Mouse (Mus musculus): ENCODE measurements around the gene Bsnd. TPM values are rescaled to one million over a fixed set of nuclear protein-coding genes. Genes with fewer than 3 reads are reported as not detected.

Gene Bsnd
- polyA plus RNA-seq, 1 experiment = not detected

DNA sequence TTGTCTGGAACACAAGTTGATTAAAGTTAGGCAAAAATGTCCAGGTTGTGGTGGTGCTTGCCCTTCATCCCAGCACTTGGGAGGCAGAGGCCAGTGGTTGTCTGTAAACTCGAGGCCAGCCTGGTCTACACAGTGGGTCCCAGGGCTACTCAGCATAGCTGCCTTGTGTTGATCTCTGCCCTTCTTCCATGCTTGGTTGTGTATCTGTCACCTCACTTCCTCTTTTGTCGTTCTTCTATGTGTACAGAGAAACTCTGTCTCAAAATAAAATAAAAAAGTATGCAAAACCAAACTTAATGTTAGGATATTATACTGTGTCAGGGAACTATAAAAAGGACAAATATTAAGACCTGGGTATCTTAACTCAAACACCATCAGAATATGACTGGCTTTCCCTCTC lies 32.0 kb upstream of the Bsnd start:
- Histone ChIP-seq H3K4me3 (replicated peaks) (no peak overlapping the region), H3K36me3 (ENCODE audit: control insufficient read depth) (no peaks in the 10 kb centered on the region), H3K4me1 (ENCODE audit: control insufficient read depth) (no peaks in the 10 kb centered on the region; the same call in 1 of the 2 replicates), H3K9me3 (ENCODE audit: control insufficient read depth, low read length) (no peaks in the 10 kb centered on the region), H3K27me3 (ENCODE audit: control insufficient read depth) (no peaks in the 10 kb centered on the region)
- TF ChIP-seq TAL1 (IDR thresholded peaks at IDR 0.05; ENCODE audit: low read length) (no peak), GATA1 (IDR thresholded peaks at IDR 0.05; ENCODE audit: low read length) (no peak)

DNA sequence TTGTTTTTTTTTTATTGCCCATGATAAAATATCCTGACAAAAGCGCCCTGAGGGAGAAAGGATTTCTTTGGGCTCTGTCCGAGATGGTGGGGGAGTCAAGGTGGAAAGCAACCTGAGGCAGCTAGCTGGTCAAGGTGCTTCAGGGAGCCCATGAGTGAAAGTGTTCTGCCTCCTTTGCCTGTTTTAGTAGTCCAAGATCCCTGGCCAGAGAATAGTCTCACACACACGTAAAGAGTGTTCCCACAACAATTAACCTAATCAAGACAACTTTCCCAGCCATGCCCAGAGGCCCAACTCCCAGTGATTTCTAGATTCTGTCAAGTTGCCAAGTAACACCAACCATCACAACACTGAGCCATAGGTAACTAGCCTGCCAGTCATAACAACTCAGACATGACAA lies 30.5 kb upstream of the Bsnd start:
- Histone ChIP-seq H3K27me3 (ENCODE audit: control insufficient read depth) (no peaks in the 10 kb centered on the region), H3K4me3 (replicated peaks) (no peak overlapping the region), H3K4me1 (ENCODE audit: control insufficient read depth) (no peaks in the 10 kb centered on the region), H3K9me3 (ENCODE audit: control insufficient read depth, low read length) (no peaks in the 10 kb centered on the region), H3K36me3 (ENCODE audit: control insufficient read depth) (no peaks in the 10 kb centered on the region)
- TF ChIP-seq TAL1 (IDR thresholded peaks at IDR 0.05; ENCODE audit: low read length) (no peak), GATA1 (IDR thresholded peaks at IDR 0.05; ENCODE audit: low read length) (no peak)

DNA sequence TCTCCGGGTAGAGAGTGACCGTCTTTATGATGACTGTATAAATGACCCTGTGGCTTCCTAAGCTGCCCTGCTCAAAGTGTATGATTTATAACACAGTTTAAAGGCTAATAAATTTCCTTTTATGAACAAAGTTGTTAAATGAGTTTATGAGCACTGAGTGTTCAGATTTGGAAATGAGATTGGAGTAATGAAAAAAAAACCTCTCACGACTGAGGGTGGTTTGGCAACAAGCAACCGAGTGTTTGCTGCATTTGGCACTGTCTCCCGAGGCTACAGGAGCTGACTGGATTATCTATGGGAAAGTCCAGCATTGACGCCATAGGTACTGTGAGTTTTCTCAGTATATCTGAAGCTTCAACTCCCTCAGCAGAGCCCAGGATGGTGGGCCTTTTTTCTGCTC lies 22.5 kb upstream of the Bsnd start:
- Histone ChIP-seq H3K4me1 (ENCODE audit: control insufficient read depth) (no peaks in the 10 kb centered on the region), H3K4me3 (replicated peaks) (no peak overlapping the region), H3K27me3 (ENCODE audit: control insufficient read depth) (no peaks in the 10 kb centered on the region), H3K36me3 (ENCODE audit: control insufficient read depth) (no peaks in the 10 kb centered on the region), H3K9me3 (ENCODE audit: control insufficient read depth, low read length) (no peaks in the 10 kb centered on the region)
- TF ChIP-seq TAL1 (IDR thresholded peaks at IDR 0.05; ENCODE audit: low read length) (no peak), GATA1 (IDR thresholded peaks at IDR 0.05; ENCODE audit: low read length) (no peak)

DNA sequence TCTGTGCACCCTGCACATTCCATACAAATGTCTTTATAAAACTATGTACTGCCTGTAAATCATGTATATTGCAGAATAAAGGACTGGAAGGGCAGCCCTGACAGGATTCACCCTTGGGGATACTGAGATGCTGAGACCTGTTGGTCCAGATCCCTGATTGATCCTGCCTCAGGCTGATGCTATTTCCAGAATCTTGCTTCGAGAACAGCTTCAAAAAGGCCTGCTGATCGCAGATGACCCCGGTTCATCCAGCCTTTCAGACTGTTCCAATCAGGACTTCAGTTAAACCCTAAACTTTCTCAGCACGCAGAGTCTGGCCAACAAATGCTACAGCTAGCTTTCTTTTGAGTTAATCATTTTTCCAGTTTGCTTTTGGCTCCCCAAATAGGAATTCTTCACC lies 17.8 kb upstream of the Bsnd start:
- Histone ChIP-seq H3K9me3 (ENCODE audit: control insufficient read depth, low read length) (no peaks in the 10 kb centered on the region), H3K4me3 (replicated peaks) (no peak overlapping the region), H3K4me1 (ENCODE audit: control insufficient read depth) (no peaks in the 10 kb centered on the region), H3K27me3 (ENCODE audit: control insufficient read depth) (no peaks in the 10 kb centered on the region), H3K36me3 (ENCODE audit: control insufficient read depth) (no peaks in the 10 kb centered on the region)
- TF ChIP-seq TAL1 (IDR thresholded peaks at IDR 0.05; ENCODE audit: low read length) = no peak

DNA sequence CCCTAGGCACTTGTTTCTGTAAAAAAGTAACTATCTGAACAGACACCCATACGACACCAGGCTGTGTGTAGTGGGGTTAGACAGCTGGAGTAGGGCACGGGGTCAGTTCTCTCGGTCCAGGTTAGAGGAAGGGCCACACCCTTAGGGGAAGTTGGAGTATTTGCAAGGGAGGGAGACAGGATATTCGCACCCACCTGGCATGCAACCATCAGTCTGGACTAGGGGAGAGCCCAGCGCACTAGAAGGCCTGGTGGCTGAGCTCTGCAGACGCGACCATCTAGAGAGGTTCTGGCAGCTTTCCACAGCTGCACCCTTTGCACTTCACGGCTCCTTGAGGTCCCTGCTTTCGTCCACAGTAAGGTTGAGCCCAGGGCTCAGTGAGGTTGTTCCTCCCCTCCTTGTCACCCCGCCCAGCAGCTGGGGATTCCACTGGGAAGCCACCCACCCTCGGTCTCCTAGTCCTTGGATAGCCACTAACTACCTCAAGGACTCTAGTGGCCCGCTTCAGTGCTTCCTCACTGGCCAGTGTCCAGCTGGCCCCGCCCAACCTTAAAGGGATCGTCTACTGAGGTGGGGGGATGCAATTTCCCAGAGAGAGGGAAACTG lies 13.5 kb upstream of the Bsnd start:
- Histone ChIP-seq H3K9me3 (ENCODE audit: control insufficient read depth, low read length) (no peaks in the 10 kb centered on the region; the same call in 1 of the 2 replicates), H3K27me3 (ENCODE audit: control insufficient read depth) (no peaks in the 10 kb centered on the region), H3K4me3 (replicated peaks) (no peak overlapping the region), H3K36me3 (ENCODE audit: control insufficient read depth) (no peaks in the 10 kb centered on the region), H3K4me1 (ENCODE audit: control insufficient read depth) (no peaks in the 10 kb centered on the region)
- no peak for TF ChIP-seq GATA1 (IDR thresholded peaks at IDR 0.05; ENCODE audit: low read length)
- TF ChIP-seq TAL1 (IDR thresholded peaks at IDR 0.05; ENCODE audit: low read length) = no peak

DNA sequence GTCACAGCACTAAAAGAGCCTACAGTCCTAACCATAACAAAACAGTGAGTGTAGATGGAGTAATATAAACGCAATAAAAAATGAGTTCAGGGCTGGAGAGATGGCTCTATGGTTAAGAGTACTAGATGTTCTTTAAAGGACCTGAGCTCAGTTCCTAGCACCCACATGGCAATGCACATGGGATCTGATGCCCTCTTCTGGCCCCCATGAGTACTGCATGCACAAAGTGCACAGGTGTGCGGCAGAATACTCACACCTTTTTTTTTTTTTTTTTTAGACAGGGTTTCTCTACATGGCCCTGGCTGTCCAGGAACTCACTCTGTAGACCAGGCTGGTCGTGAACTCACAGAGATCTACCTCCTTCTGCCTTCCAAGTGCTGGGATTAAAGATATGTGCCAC lies 11.5 kb upstream of the Bsnd start:
- TF ChIP-seq TAL1 (IDR thresholded peaks at IDR 0.05; ENCODE audit: low read length) (no peak), GATA1 (IDR thresholded peaks at IDR 0.05; ENCODE audit: low read length) (no peak)
- no peak overlapping the region for H3K4me3 ChIP-seq (replicated peaks)
- H3K9me3 ChIP-seq (ENCODE audit: control insufficient read depth, low read length) = no peaks in the 10 kb centered on the region; the same call in 1 of the 2 replicates
- no peaks in the 10 kb centered on the region for H3K36me3 ChIP-seq (ENCODE audit: control insufficient read depth)
- H3K4me1 ChIP-seq (ENCODE audit: control insufficient read depth) = no peaks in the 10 kb centered on the region
- H3K27me3 ChIP-seq (ENCODE audit: control insufficient read depth) = no peaks in the 10 kb centered on the region

DNA sequence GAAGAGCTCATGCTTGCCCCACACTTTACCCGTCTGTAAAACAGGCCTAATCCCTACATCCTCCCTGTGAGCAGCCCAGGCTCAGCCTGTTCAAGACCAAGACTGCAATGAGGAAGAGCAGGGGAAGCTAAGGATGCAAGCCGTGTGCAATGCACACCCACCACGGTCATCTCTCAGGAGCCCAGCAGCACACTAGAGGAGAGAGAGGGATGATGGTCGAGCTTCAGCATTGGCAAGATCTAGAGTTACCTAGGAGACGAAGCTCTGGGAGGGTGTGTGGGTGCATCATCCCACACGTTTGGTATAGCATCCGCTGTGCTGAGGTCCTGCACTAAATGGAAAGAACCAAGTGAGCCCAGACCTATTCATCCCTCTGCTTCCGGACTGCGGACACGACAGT lies 8.0 kb upstream of the Bsnd start:
- H3K4me1 ChIP-seq (ENCODE audit: control insufficient read depth) = no peaks in the 10 kb centered on the region
- no peaks in the 10 kb centered on the region; the same call in 1 of the 2 replicates for H3K9me3 ChIP-seq (ENCODE audit: control insufficient read depth, low read length)
- H3K4me3 ChIP-seq (replicated peaks) = no peak overlapping the region
- H3K36me3 ChIP-seq (ENCODE audit: control insufficient read depth) = no peaks in the 10 kb centered on the region
- no peaks in the 10 kb centered on the region for H3K27me3 ChIP-seq (ENCODE audit: control insufficient read depth)
- TF ChIP-seq TAL1 (IDR thresholded peaks at IDR 0.05; ENCODE audit: low read length) = no peak
- TF ChIP-seq GATA1 (IDR thresholded peaks at IDR 0.05; ENCODE audit: low read length) = no peak

DNA sequence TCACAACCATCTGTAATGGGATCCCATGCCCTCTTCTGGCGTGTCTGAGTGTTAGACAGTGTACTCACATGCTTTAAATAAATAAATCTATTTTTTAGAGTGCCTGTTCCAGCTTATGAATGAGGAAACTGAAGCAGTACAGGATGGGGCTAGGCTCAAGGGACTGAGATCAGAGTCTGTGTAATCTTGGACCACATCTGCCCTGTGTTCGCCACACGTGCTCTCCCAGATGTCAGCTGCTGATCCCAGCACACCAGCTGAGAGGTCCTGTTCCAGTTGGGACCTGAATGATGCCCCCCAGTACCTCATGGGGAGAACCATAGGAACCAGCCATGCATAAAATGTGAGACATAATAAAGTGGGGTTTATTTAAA lies 6.4 kb upstream of the Bsnd start:
- Histone ChIP-seq H3K36me3 (ENCODE audit: control insufficient read depth) (no peaks in the 10 kb centered on the region), H3K4me1 (ENCODE audit: control insufficient read depth) (no peaks in the 10 kb centered on the region), H3K27me3 (ENCODE audit: control insufficient read depth) (no peaks in the 10 kb centered on the region), H3K9me3 (ENCODE audit: control insufficient read depth, low read length) (no peaks in the 10 kb centered on the region; the same call in 1 of the 2 replicates), H3K4me3 (replicated peaks) (no peak overlapping the region)
- no peak for TF ChIP-seq TAL1 (IDR thresholded peaks at IDR 0.05; ENCODE audit: low read length)
- no peak for TF ChIP-seq GATA1 (IDR thresholded peaks at IDR 0.05; ENCODE audit: low read length)

DNA sequence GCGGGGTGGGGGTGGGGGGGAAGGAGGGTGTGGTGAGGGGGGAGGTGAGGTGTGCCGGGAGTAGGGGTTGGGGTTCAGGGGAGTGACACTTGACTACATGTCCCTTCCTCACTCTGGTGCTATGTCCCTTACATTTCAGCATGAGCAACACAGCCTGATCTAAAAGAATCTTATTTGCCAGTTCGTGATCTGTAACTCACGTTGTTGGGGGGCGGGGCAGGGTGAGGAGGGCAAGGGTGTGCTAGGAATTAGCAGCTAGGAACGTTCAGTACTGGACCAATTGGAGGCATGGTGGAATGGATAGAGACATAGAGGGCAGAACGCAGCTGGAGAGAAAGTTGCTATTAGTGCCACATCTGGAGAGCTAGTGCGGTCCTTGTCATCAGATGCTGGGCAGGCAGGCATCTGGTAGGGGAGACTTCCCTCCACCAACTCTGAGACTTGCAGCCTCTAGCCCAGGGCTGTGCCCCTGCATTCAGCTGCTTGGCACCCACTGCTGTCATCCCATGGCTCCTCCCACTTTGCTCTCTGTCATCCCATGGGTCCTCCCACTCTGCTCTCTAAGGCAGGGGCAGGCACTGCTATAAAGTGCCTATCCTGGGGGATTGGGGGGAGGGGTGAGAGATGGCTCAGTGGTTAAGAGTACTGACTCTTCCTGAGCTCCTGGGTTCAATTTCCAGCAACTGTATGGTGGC lies 5.8 kb upstream of the Bsnd start:
- Histone ChIP-seq H3K27me3 (ENCODE audit: control insufficient read depth) (no peaks in the 10 kb centered on the region), H3K9me3 (ENCODE audit: control insufficient read depth, low read length) (no peaks in the 10 kb centered on the region), H3K4me1 (ENCODE audit: control insufficient read depth) (no peaks in the 10 kb centered on the region), H3K4me3 (replicated peaks) (no peak overlapping the region), H3K36me3 (ENCODE audit: control insufficient read depth) (no peaks in the 10 kb centered on the region)
- TF ChIP-seq TAL1 (IDR thresholded peaks at IDR 0.05; ENCODE audit: low read length) (no peak), GATA1 (IDR thresholded peaks at IDR 0.05; ENCODE audit: low read length) (no peak)
